Mouse (Mus musculus) CH12.LX (cell line): ENCODE results near the gene Man1a.
A peak's percentile ranks its signal among the peaks of the same experiment; 100 is the strongest.

Source experiments
- BHLHE40 ChIP-seq: IDR thresholded peaks from 2 replicates; pipeline ENCODE4 v1.6.1; 2011; ENCODE audit warnings: mild to moderate bottlenecking, low read depth, low read length, improper control_type of control experiment
- CTCF ChIP-seq, 2 experiments: IDR thresholded peaks in 1 of 2; conservative IDR thresholded peaks in 1 of 2; 2 replicates each; pipeline ENCODE4 v1.5.1; 2011 to 2012; ENCODE audit warnings: low read depth in 2 of 2, low read length in 2 of 2, improper control_type of control experiment in 1 of 2, inconsistent platforms in 1 of 2, mild to moderate bottlenecking in 1 of 2, moderate library complexity in 1 of 2
- E2F4 ChIP-seq: IDR thresholded peaks from 2 replicates; pipeline ENCODE4 v1.6.1; 2011; ENCODE audit warnings: low read depth, low read length, improper control_type of control experiment; ENCODE audit not compliant: insufficient replicate concordance
- EP300 ChIP-seq: IDR thresholded peaks from 2 replicates; pipeline ENCODE4 v1.6.1; 2011; ENCODE audit warnings: low read length, improper control_type of control experiment
- JUN ChIP-seq: IDR thresholded peaks from 2 replicates; pipeline ENCODE4 v1.6.1; 2011; ENCODE audit warnings: low read depth, mild to moderate bottlenecking, low read length, improper control_type of control experiment, moderate library complexity; ENCODE audit not compliant: insufficient read depth
- MAFK ChIP-seq: IDR thresholded peaks from 2 replicates; pipeline ENCODE4 v1.6.1; 2011; ENCODE audit warnings: low read length, improper control_type of control experiment; ENCODE audit not compliant: insufficient replicate concordance
- MAZ ChIP-seq: IDR thresholded peaks from 2 replicates; pipeline ENCODE4 v1.6.1; 2012; ENCODE audit warnings: low read depth, mild to moderate bottlenecking, inconsistent platforms, low read length, improper control_type of control experiment, moderate library complexity
- MEF2A ChIP-seq: IDR thresholded peaks from 2 replicates; pipeline ENCODE4 v1.6.1; 2014; ENCODE audit warnings: low read depth, mild to moderate bottlenecking, inconsistent platforms, low read length, improper control_type of control experiment, borderline replicate concordance
- NRF1 ChIP-seq: IDR thresholded peaks from 2 replicates; pipeline ENCODE4 v1.6.1; 2014; ENCODE audit warnings: low read depth, mild to moderate bottlenecking, inconsistent platforms, low read length, improper control_type of control experiment, moderate library complexity
- POLR2A ChIP-seq: IDR thresholded peaks from 2 replicates; pipeline ENCODE4 v1.6.1; 2011; ENCODE audit warnings: low read depth, mild to moderate bottlenecking, improper control_type of control experiment, low read length
- SMC3 ChIP-seq: IDR thresholded peaks from 2 replicates; pipeline ENCODE4 v1.6.1; 2011; ENCODE audit warnings: low read depth, low read length, improper control_type of control experiment
- TBP ChIP-seq: conservative IDR thresholded peaks from 2 replicates; pipeline ENCODE4 v1.6.1; 2011; ENCODE audit warnings: low read depth, low read length, improper control_type of control experiment
- TCF12 ChIP-seq: IDR thresholded peaks from 2 replicates; pipeline ENCODE4 v1.6.1; 2014; ENCODE audit warnings: low read depth, mild to moderate bottlenecking, inconsistent platforms, low read length, improper control_type of control experiment
- ZNF384 ChIP-seq: IDR thresholded peaks from 2 replicates; pipeline ENCODE4 v1.6.1; 2012; ENCODE audit warnings: low read depth, low read length, improper control_type of control experiment, inconsistent platforms

DNA sequence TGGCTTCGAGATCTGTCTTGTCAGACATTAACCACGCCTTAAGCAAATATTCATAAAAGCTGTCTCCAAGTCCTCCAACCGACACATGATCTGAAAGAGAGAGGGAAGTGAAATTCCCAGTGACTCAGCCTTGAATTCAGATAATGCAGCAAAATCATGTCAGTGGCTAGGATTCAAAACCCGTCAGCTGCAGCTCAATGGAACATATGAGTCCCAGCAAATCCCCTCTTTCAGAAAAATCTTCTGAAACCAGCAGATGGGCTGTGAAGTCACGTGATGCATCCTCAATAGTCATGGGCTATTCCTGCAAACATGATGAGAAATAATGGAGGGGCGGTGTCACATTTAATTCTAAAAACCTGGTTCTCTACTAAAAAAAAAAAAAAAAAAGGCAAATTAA lies 151.0 kb downstream of the Man1a start:
- TF ChIP-seq MAZ (0 out of 2 replicates have a peak, but pooled peaks have one; percentile 55), TCF12 (peak; percentile 99), CTCF (conservative IDR thresholded peaks at IDR 0.05 in 1 of 2, IDR thresholded peaks at IDR 0.05 in 1 of 2; ENCODE audit: low read depth in 2 of 2, low read length in 2 of 2) (no peak), NRF1 (no peak), POLR2A (no peak), MEF2A (peak; percentile 96), TBP (no peak), EP300 (peak; percentile 100), JUN (peak; percentile 98), BHLHE40 (peak; percentile 99), E2F4 (no peak), ZNF384 (peak; percentile 75), MAFK (peak; percentile 86), SMC3 (no peak)
